Mouse (Mus musculus) heart, adult 9 months (tissue): ENCODE data around the gene Cacna1a.
A peak's percentile ranks its signal among the peaks of the same experiment; 100 is the strongest.
"Not testable (repeated sequence)": the region's sequence is repeated elsewhere in the genome, so short reads cannot be mapped to it uniquely, and the experiment has no call there.

ENCODE experiments used
- DNase-seq, 2 experiments: peaks; one replicate each; pipeline ENCODE4 v3.0.0; 2022; ENCODE audit warnings: low spot score in 2 of 2

The Cacna1a gene

GRCm38 (mm10) chr8:84592015-84592662, 203.9 kb downstream of the Cacna1a start:
- DNase-seq: peak; percentile 34 to 63

DNA sequence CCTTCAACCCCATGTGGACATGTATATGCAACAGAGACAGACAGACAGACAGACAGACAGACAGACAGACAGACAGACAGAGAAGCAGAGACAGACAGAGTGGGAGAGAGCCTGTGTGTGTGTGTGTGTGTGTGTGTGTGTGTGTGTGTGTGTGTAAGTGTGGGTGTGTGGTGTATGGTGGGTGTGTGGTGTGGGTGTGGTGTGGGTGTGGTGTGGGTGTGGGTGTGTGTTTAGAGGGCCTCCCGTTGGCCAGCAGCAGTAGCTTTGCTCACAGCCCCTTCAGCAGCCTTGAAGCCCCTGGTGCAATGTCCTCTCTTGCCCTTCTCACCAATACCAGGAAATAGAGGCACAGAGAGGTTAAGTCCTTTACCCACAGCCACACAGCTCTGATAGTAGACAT, 204.9 kb downstream of the Cacna1a start:
- no peak for DNase-seq

DNA sequence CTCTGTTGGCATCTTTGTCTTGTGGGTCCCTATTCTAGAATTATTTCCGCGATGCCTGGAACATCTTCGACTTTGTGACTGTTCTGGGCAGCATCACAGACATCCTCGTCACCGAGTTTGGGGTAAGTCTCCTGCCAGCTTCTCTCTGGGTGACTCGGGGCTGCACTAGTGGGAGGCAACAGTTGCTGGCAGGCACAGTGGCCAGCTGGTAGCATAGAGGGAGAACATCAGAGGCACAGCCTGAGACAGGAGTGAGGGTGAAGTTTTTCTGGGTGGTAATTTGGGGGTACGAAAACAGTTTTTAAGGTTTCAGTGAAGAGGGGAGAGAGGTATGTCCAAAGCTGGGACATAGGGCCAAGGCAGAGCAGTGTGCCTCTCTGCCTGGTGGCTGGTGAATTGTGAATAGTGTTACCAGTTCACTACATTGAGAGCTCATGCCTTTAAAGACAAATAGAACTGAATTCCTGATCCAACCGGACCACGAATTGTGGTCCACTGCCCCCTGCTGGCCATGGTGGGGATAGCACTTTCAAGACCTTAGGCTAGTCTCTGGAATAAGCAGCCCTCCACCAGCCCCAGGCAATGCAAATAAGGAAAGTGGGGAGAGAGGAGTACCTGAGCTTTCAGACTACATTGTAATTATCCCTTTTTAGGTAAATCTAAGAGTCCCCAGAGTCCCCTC, 206.0 kb downstream of the Cacna1a start:
- peak in 1 of 2 experiments; percentile 39 for DNase-seq

GRCm38 (mm10) chr8:84595648-84596047, 207.4 kb downstream of the Cacna1a start:
- DNase-seq: peak; percentile 24 to 39

DNA sequence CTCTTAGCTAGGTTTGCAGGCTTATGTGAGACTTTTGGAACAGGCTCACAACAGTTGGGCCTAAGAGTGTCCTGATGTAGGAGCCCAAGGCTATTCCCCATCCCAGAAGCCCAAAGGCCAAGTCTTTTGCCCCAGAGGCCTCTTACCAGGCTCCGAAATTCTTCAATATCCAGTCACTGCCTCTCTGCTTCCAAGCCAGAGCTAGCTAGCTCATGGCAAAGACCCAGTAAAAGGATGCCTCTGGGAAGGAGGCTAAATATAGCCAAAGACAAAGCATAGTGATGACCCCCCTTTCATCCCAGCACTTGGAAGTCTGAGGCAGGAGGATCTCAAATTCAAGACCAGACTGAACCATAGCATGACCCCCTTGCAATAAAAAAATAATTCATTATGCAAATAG, 211.2 kb downstream of the Cacna1a start:
- no peak for DNase-seq

DNA sequence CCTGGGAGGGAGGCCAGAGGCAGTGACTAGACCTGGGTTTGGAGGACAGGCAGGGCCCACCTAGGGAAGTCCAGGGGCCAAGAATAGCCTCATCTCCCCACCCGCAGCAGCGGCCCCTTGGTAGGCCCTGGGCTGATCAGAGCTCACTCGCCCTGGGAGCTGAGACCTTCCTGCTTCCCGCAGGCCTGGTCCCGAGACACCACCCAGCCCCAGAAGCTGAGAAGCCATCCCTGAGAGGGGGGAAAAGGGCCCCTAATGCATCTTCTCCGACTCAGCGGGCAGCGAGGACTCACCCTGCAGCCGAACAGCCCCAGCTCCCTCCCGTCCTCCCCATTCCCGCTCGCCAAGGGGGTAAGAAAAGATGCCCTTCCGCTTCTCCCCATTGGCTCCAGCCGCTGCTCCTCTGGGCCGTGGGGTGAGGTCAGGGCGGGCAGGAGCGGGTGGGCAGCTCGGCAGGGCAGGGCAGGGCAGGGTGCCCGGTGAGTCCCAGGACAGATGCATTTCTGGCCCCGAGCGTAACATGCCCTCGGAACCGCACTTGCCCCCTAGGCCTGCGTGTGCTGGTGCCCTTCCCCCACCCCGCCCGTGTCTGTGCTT, 212.2 kb downstream of the Cacna1a start:
- DNase-seq: no peak

GRCm38 (mm10) chr8:84601221-84601751, 213.0 kb downstream of the Cacna1a start:
- no peak for DNase-seq

DNA sequence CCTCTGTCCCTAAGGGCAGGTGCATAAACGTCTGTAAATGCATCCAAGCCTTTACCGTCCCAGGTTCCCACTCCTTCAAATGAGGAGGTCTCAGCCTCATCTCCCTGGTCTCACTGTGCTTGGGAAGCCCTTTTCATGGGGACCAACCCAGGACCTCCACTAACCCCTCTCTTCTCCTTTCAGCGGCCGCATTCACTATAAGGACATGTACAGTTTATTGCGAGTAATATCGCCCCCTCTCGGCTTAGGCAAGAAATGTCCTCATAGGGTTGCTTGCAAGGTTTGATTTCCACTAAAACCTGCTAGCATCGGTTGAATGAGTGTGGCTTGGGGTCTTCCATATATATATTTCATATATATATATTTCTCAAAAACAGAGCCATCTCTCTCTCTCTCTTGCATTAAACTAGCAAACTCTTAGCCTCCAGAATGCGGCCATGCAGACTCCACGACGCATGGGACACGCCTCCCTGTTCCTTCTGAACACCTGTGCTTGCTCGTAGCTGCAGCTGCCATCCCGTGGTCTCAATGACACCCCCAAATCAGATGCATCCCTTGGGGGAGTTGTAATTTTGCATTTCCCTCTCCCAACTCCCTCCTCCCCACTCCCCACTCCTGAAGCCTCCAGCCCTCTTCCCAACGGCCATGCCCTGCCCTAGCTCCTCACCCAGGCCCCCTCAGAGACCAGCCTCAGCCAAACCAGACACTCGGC, 226.4 kb downstream of the Cacna1a start:
- no peak for DNase-seq

DNA sequence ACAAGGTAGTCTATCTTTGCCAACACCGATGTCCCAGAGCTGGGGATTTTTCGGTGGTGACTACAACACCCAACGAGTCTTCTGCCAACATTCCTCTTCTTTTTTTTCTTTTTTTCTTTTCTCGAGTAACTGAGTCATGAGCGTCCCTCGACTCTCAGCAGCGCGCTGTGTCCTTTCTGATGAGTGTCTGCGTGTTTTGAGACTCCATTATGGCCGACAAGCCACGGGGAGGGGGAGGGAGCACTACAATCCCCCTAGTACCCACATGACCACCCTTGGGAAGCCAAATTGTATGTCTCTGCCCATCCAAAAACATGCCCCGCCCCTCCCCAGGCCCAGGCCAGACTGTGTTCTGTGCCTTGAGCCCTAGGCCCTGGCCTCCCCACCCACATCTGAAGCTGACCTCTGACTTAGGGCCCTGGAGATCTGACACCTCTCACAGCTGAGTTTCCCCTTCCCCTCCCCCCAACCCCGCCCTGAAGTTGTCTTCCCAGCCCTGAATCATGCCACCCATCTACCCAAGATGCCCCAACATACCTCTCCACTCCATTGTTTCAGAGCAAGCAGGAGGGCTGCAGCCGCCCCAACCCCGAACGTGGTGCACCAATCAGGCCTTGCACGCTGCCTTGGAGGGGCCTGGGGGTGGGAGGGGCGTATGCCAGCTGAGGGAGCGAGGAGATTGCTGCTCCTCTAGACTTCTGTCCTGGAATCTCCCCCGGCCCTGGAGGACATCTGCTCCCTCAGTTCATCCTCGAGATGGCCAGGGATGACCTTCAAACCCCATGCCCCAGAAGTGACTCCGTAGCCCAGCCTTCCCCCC, 227.6 kb downstream of the Cacna1a start:
- no peak for DNase-seq

GRCm38 (mm10) chr8:84617005-84617404, 228.8 kb downstream of the Cacna1a start:
- DNase-seq: no peak

DNA sequence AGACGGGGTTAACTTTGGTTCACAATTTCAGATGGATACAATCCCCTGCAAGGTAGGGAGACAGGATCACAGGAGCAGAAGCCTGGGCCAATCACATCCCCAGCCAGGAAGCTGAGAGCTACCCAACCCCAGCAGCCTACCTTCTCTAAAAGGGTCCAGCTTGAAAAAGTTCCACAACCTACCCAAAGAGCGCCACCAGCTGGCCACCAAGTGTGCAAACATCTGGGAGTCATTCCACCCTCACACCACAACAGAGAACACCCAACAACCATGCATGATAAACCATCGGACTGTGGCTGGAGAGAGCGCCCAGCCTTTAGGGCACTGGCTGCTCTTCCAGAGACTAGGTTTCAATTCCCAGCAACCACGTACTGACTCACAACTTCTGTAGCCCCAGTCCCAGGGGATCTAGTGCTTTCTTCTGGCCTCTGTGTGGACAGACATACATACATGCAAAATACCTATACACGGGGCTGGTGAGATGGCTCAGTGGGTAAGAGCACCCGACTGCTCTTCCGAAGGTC, 232.9 kb downstream of the Cacna1a start:
- no peak for DNase-seq

DNA sequence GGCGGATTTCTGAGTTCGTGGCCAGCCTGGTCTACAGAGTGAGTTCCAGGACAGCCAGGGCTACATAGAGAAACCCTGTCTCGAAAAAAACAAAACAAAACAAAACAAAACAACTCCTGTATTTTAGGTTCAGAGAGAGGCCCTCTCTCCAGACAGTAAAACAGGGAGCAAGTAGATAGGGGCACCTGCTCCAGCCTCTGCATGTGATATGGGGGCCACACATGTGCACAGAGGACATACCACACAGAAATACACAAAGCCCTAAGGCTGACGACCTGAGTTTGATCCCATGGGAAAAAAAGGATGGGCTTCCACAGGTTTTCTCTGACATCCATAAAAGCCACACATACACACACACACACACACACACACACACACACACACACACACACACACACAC, 235.2 kb downstream of the Cacna1a start:
- DNase-seq: not testable (repeated sequence)

DNA sequence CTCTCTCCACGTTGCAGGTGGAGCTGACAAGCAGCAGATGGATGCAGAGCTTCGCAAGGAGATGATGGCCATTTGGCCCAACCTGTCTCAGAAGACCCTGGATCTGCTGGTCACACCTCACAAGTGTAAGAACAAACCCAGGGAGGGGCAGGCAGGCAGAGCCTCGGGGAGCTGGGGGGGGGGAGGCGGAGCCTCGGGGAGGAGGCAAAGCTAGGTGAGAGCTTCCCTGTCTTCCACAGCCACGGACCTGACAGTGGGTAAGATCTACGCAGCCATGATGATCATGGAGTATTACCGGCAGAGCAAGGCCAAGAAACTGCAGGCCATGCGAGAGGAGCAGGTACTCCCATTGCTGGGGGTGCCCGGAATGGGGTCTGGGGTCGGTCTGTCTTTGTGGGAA, 241.3 kb downstream of the Cacna1a start:
- DNase-seq: no peak

DNA sequence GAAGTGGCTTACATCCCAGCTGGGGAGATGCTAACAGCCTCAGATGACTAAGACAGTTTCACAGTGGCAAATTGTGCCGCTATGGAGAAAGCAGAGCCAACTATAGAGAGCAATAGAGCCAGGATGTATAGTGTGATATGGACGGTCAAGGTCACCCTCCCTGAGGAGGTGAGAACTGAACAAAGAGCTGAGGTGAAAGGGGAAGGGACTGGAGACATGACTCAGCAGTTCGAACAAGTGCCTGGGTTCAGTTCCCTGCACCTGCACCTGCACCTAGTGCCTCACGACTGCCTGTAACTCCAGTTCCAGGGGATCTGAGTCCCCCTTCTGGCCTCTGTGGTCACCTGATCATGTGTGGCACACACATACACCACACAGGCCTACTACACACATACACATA, 241.9 kb downstream of the Cacna1a start:
- DNase-seq: no peak

DNA sequence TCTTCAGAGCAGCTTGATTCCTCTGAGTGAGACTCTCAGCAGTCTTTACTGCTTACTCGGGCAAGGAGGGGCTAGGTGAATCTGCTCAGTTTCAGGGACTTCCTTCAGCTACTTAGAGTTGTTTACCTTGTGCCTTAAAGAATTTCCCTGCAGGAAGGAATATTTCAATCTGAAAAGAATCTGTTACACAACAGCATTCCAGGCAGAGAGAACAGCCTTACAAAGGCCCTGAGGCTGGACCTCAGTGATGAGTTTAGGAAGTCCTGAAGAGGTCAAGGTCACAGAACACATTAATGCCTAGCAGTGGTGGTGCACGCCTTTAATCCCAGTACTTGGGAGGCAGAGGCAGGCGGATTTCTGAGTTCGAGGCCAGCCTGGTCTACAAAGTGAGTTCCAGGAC, 243.6 kb downstream of the Cacna1a start:
- no peak for DNase-seq

- DNase-seq: no peak
Measured at GRCm38 (mm10) chr8:84633841-84634584, 245.8 kb downstream of the Cacna1a start.

GRCm38 (mm10) chr8:84634849-84635304, 246.6 kb downstream of the Cacna1a start:
- DNase-seq: peak; percentile 65 to 69

DNA sequence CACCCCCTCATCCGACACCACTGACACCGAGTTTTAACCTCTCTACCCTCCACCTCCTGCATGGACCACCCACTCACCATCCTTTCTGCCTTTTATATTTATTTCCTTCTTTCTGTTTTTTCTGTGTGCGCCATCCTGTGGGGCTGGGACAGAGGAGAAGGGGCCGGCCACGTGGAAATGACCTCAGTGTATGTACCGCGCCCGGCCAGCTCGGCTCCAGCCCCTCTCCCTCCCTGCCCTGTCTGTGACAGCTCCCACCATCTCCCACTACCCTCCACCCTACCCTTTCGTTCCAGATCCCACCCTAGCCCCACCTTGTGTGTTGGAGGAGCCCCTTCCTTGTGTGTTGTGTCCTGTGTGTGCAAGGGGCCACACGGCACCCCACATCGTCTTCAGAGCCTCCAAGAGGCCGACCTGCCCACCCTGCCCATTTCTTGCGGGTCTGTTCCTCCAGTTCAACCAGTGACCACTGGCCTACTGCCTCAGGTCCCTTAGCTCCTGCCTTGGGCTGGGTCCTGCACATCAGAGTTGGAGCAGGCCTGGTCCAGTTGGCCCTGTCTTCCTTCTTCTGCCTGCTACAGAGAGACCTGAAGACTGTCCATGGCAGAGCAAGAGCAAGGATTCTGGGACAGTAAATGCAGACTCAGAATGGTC, 247.3 kb downstream of the Cacna1a start:
- DNase-seq: no peak

- no peak for DNase-seq
Measured at GRCm38 (mm10) chr8:84636051-84636691, 247.9 kb downstream of the Cacna1a start.
